Mouse (Mus musculus): ENCODE measurements around the gene Sod3.

The Sod3 gene

GRCm38 (mm10) chr5:52363468-52364150 is at the start of gene Sod3:
TSS of gene Sod3 (plus strand) at chr5:52363791.
- no peak for DNase-seq (ENCODE audit: low read depth)

- DNase-seq (ENCODE audit: low read depth), result no peak
Observed at GRCm38 (mm10) chr5:52316926-52317325, 46.7 kb upstream of the Sod3 start.

GRCm38 (mm10) chr5:52319499-52319898 is 44.1 kb upstream of the Sod3 start:
- DNase-seq (ENCODE audit: low read depth), result no peak

GRCm38 (mm10) chr5:52332120-52332519 is 31.5 kb upstream of the Sod3 start:
- DNase-seq (ENCODE audit: low read depth), result no peak

GRCm38 (mm10) chr5:52335590-52335989 is 28.0 kb upstream of the Sod3 start:
- DNase-seq (ENCODE audit: low read depth), result no peak

- DNase-seq (ENCODE audit: low read depth), result no peak
Observed at GRCm38 (mm10) chr5:52339134-52339533, 24.5 kb upstream of the Sod3 start.

- DNase-seq (ENCODE audit: low read depth), result no peak
Observed at GRCm38 (mm10) chr5:52346890-52347289, 16.7 kb upstream of the Sod3 start.

- DNase-seq (ENCODE audit: low read depth), result no peak
Observed at GRCm38 (mm10) chr5:52350451-52350850, 13.1 kb upstream of the Sod3 start.

GRCm38 (mm10) chr5:52351561-52351960 is 12.0 kb upstream of the Sod3 start:
- no peak for DNase-seq (ENCODE audit: low read depth)

- no peak for DNase-seq (ENCODE audit: low read depth)
Observed at GRCm38 (mm10) chr5:52352730-52353129, 10.9 kb upstream of the Sod3 start.

GRCm38 (mm10) chr5:52354441-52354840 is 9.2 kb upstream of the Sod3 start:
- DNase-seq (ENCODE audit: low read depth), result no peak

- no peak for DNase-seq (ENCODE audit: low read depth)
Observed at GRCm38 (mm10) chr5:52355612-52356011, 8.0 kb upstream of the Sod3 start.

GRCm38 (mm10) chr5:52357175-52357754 is 6.3 kb upstream of the Sod3 start:
- DNase-seq (ENCODE audit: low read depth), result no peak

GRCm38 (mm10) chr5:52358120-52358519 is 5.5 kb upstream of the Sod3 start:
- no peak for DNase-seq (ENCODE audit: low read depth)

- no peak for DNase-seq (ENCODE audit: low read depth)
Observed at GRCm38 (mm10) chr5:52360286-52361049, 3.1 kb upstream of the Sod3 start.

GRCm38 (mm10) chr5:52362776-52363467 is 669 bp upstream of the Sod3 start:
- DNase-seq (ENCODE audit: low read depth), result no peak

- no peak for DNase-seq (ENCODE audit: low read depth)
Observed at GRCm38 (mm10) chr5:52364521-52364920, 930 bp downstream of the Sod3 start.

- DNase-seq (ENCODE audit: low read depth), result no peak
Observed at GRCm38 (mm10) chr5:52365930-52366329, 2.3 kb downstream of the Sod3 start.

GRCm38 (mm10) chr5:52366661-52367060 is 3.1 kb downstream of the Sod3 start:
- DNase-seq (ENCODE audit: low read depth), result no peak

GRCm38 (mm10) chr5:52367866-52368840 is 4.6 kb downstream of the Sod3 start:
- no peak for DNase-seq (ENCODE audit: low read depth)

GRCm38 (mm10) chr5:52370901-52371300 is 7.3 kb downstream of the Sod3 start:
- no peak for DNase-seq (ENCODE audit: low read depth)

Measured in c-Kit-positive CD71-positive TER-119-negative erythroid progenitor cells, embryonic 14.5 days (primary cell).